Mouse (Mus musculus) embryonic fibroblast, embryonic 13.5 days (primary cell): ENCODE data around the gene Usp15.

Experiments
- CTCF ChIP-seq: IDR thresholded peaks from 2 replicates; pipeline ENCODE4 v1.5.1; 2011; ENCODE audit warnings: mild to moderate bottlenecking, control low read depth, low read length, moderate library complexity, borderline replicate concordance; ENCODE audit not compliant: insufficient read depth
- POLR2A ChIP-seq: IDR thresholded peaks from 2 replicates; pipeline ENCODE4 v1.6.1; 2011; ENCODE audit warnings: low read depth, mild to moderate bottlenecking, control low read depth, low read length, moderate library complexity

DNA sequence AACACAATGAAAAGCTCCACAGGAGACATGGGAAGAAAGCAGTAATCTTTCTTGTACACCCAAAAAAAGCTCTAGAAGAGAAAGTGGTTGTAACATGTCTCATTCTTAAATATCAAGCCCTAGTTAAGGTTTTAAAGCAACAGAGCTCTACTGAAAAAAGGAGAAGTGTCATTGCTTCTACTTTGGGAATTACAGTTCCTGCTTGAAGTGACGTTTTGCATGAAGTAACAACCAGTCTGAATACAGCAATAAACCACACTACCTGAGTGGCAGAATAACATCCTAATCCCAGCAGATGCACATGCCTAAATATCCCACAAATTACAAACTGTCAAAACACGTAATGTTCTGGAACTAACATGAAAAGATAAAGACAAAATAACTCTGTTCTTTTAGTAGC is 50.4 kb downstream of the Usp15 start:
- no peak for TF ChIP-seq CTCF
- TF ChIP-seq POLR2A = no peak
